Comparison of ENCODE assay signal across 22 mouse cellular contexts in the genomic region with DNA sequence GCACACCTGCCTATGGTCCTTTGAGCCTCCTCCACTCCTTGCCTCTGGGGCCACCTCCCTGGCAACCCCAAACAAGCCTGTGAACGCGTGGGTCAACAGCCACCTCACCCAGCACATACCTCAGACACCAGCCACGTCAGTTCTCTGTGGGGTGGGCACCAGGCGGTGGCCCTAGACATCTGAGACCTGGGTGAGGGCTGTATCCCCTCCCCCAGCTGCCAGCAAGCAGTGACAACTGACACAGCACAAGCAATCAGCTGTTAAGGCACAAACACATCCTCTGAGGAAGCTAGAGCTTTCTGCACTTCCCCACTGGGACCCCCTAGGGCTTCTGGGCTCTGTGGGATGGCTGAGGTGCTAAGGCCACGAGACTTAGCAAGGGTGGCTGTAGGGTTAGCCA. TPM values are rescaled to one million over a fixed set of nuclear protein-coding genes. Genes with fewer than 3 reads are reported as not detected.
DNase-seq lines count a peak whose midpoint lies in the region; ATAC-seq and TF ChIP-seq lines count a peak whose summit lies in the region.
"Had no signal": no experiment of that assay in that cellular context is flagged by ENCODE, and none has a peak within 500 bp of the region (broad histone marks: within the 10 kb centered on the region; RNA-seq: fewer than 3 reads in every experiment).

No protein-coding gene starts in this region.

- no peak for DNase-seq in spleen, adult 2 months (ENCODE audit: low read depth in 1 of 2, low spot score in 2 of 2)
- DNase-seq in spleen, postnatal 4 days (ENCODE audit: low spot score in 2 of 2), result no peak
- peak; percentile 55 for DNase-seq in induced T-regulatory cell, adult 2 months (ENCODE audit: low read depth)
- DNase-seq: adrenal gland, postnatal 36 days; cerebellum, adult 8-10 months; forebrain, postnatal 0 days; kidney, adult 11 months; kidney, postnatal 25 days; layer of hippocampus, adult 9-11 months; left cerebral cortex, postnatal 4 days; lung, adult 2 months; lung, postnatal 4 days; thymus, postnatal 14 days had no signal

- ATAC-seq in intestine, embryonic 16.5 days, result no peak
- no peak for ATAC-seq in intestine, embryonic 15.5 days
- ATAC-seq in frontal cortex, adult (ENCODE audit: low TSS enrichment), result no peak
- ATAC-seq in cerebellum, adult (ENCODE audit: insufficient number of reproducible peaks, low FRiP score, low TSS enrichment), result no peak
- ATAC-seq: forebrain, postnatal 0 days had no signal

- H3K27ac ChIP-seq in intestine, embryonic 16.5 days (ENCODE audit: low read length), result no peak overlapping the region
- H3K27ac ChIP-seq in intestine, embryonic 15.5 days, result no peak overlapping the region
- H3K27ac ChIP-seq in spleen, adult 2 months (ENCODE audit: insufficient read depth, low read length), result peak overlapping the region; percentile 7; the same call in 1 of the 2 replicates
- H3K27ac ChIP-seq: heart, embryonic 13.5 days; hindbrain, embryonic 15.5 days; left cerebral cortex, adult 2 months; stomach, embryonic 15.5 days had no signal

- no peak for TF ChIP-seq POLR2A in spleen, adult 2 months (IDR thresholded peaks at IDR 0.05; ENCODE audit: low read depth, low read length)
- TF ChIP-seq POLR2A in myocyte (IDR thresholded peaks at IDR 0.05; ENCODE audit: insufficient read length, low read depth), result peak; percentile 6

- no peak for TF ChIP-seq CTCF in spleen, adult 2 months (IDR thresholded peaks at IDR 0.05; ENCODE audit: extremely low read depth, insufficient read depth, insufficient read length, insufficient replicate concordance)

- H3K4me3 ChIP-seq in intestine, embryonic 16.5 days (ENCODE audit: low read length), result no peak overlapping the region
- no peak overlapping the region for H3K4me3 ChIP-seq in intestine, embryonic 15.5 days (replicated peaks)
- H3K4me3 ChIP-seq in spleen, adult 2 months (ENCODE audit: extremely low read depth, insufficient read depth, insufficient read length), result no peak overlapping the region
- no peak overlapping the region for H3K4me3 ChIP-seq in myocyte
- H3K4me3 ChIP-seq: heart, embryonic 13.5 days; hindbrain, embryonic 15.5 days; left cerebral cortex, adult 2 months; stomach, embryonic 15.5 days had no signal

- no peaks in the 10 kb centered on the region for H3K27me3 ChIP-seq in intestine, embryonic 16.5 days (replicated peaks; ENCODE audit: control insufficient read depth, insufficient read depth, low read length)
- H3K27me3 ChIP-seq in intestine, embryonic 15.5 days (replicated peaks), result no peaks in the 10 kb centered on the region
- H3K27me3 ChIP-seq in spleen, adult 2 months (ENCODE audit: control insufficient read depth, insufficient read depth, low read length), result no peaks in the 10 kb centered on the region
- H3K27me3 ChIP-seq in myocyte (ENCODE audit: control insufficient read depth, insufficient read depth, insufficient read length), result no peaks in the 10 kb centered on the region
- H3K27me3 ChIP-seq: hindbrain, embryonic 15.5 days; stomach, embryonic 15.5 days had no signal

- H3K4me2 ChIP-seq in intestine, embryonic 16.5 days (ENCODE audit: low read depth, low read length), result no peak overlapping the region
- no peak overlapping the region for H3K4me2 ChIP-seq in intestine, embryonic 15.5 days (replicated peaks)
- peak overlapping the region; percentile 15 for H3K4me2 ChIP-seq in myocyte (ENCODE audit: low read depth)
- H3K4me2 ChIP-seq: heart, embryonic 13.5 days; hindbrain, embryonic 15.5 days; stomach, embryonic 15.5 days had no signal

- H3K9ac ChIP-seq in intestine, embryonic 16.5 days (ENCODE audit: low read depth, low read length), result peak overlapping the region; percentile 31; the same call in 1 of the 2 replicates
- no peak overlapping the region for H3K9ac ChIP-seq in intestine, embryonic 15.5 days
- H3K9ac ChIP-seq: forebrain, postnatal 0 days; heart, embryonic 13.5 days; hindbrain, embryonic 15.5 days; stomach, embryonic 15.5 days had no signal

- H3ac ChIP-seq in myocyte (ENCODE audit: control insufficient read depth, insufficient read length), result no peak overlapping the region

- peaks cover 75% of the 10 kb centered on the region for H3K4me1 ChIP-seq in intestine, embryonic 16.5 days (ENCODE audit: control insufficient read depth, insufficient read depth, low read length)
- H3K4me1 ChIP-seq in intestine, embryonic 15.5 days (replicated peaks), result peaks cover 71% of the 10 kb centered on the region
- H3K4me1 ChIP-seq in spleen, adult 2 months (ENCODE audit: control insufficient read depth, insufficient read depth, insufficient read length), result peaks cover 56% of the 10 kb centered on the region; the same call in 1 of the 2 replicates
- H3K4me1 ChIP-seq: hindbrain, embryonic 15.5 days had no signal

- H3K79me2 ChIP-seq in myocyte (ENCODE audit: control insufficient read depth, insufficient read depth), result peaks cover 93% of the 10 kb centered on the region

- WGBS in intestine, embryonic 16.5 days, result 64% methylated on average over 5 of the region's 5 CpGs
- 72% methylated on average over 5 of the region's 5 CpGs for WGBS in intestine, embryonic 15.5 days
- 35% methylated on average over 5 of the region's 5 CpGs for WGBS in spleen, adult 2 months

- H3K36me3 ChIP-seq in intestine, embryonic 16.5 days (ENCODE audit: control insufficient read depth, insufficient read depth, low read length), result no peaks in the 10 kb centered on the region
- H3K36me3 ChIP-seq in intestine, embryonic 15.5 days, result no peaks in the 10 kb centered on the region
- H3K36me3 ChIP-seq in spleen, adult 2 months (ENCODE audit: control insufficient read depth, insufficient read depth, low read length), result peaks cover 3% of the 10 kb centered on the region; the same call in 1 of the 2 replicates
- peaks cover 16% of the 10 kb centered on the region for H3K36me3 ChIP-seq in myocyte (ENCODE audit: control insufficient read depth, insufficient read depth)
- H3K36me3 ChIP-seq: heart, embryonic 13.5 days; hindbrain, embryonic 15.5 days; stomach, embryonic 15.5 days had no signal

- H3K9me3 ChIP-seq in intestine, embryonic 16.5 days (ENCODE audit: control insufficient read depth, low read length), result no peaks in the 10 kb centered on the region
- H3K9me3 ChIP-seq in intestine, embryonic 15.5 days, result no peaks in the 10 kb centered on the region
- H3K9me3 ChIP-seq: heart, embryonic 13.5 days; hindbrain, embryonic 15.5 days; stomach, embryonic 15.5 days had no signal

TF ChIP-seq in myocyte, 11 proteins besides CTCF, POLR2A, EP300 and RAD21:
- no peak for TF ChIP-seq TCF12 (IDR thresholded peaks at IDR 0.05; ENCODE audit: insufficient read depth, poor library complexity, severe bottlenecking)
- TF ChIP-seq USF1 (IDR thresholded peaks at IDR 0.05; ENCODE audit: low read depth), result no peak
- TF ChIP-seq SRF (IDR thresholded peaks at IDR 0.05; ENCODE audit: control insufficient read depth, insufficient read length, low read depth), result no peak
- no peak for TF ChIP-seq E2F4 (IDR thresholded peaks at IDR 0.05; ENCODE audit: insufficient read depth)
- peak in 2 of 3 experiments; percentile 42 to 88 for TF ChIP-seq MYOG (IDR thresholded peaks at IDR 0.05; ENCODE audit: control insufficient read depth in 1 of 3, insufficient read depth in 1 of 3, insufficient read length in 2 of 3, low read depth in 2 of 3)
- no peak for TF ChIP-seq CEBPB (IDR thresholded peaks at IDR 0.05; ENCODE audit: insufficient read depth, poor library complexity, severe bottlenecking)
- no peak for TF ChIP-seq REST (IDR thresholded peaks at IDR 0.05; ENCODE audit: insufficient read depth, insufficient read length)
- TF ChIP-seq TCF3 (IDR thresholded peaks at IDR 0.05; ENCODE audit: insufficient read length, low read depth), result peak; percentile 14
- TF ChIP-seq MYOD1 (IDR thresholded peaks at IDR 0.05; ENCODE audit: control insufficient read depth in 1 of 3, insufficient read length in 2 of 3, low read depth in 2 of 3), result peak in 2 of 3 experiments; percentile 20 to 72

RNA-seq across cellular contexts. Expression of a gene that starts 14.2 kb away (rescaled TPM):
- 171 and 180 TPM in 2 replicates for polyA plus RNA-seq in intestine, embryonic 16.5 days (2015; fragmentation: Nextera tagmentation; extraction: Ambion mirVana)
- 106 and 127 TPM in 2 replicates for polyA plus RNA-seq in intestine, embryonic 15.5 days (2015; fragmentation: Nextera tagmentation; extraction: Ambion mirVana)
- 205 and 209 TPM in 2 replicates for polyA plus RNA-seq in spleen, adult 2 months (2012; rRNA removed)
- 411 TPM for polyA plus RNA-seq in myocyte (2012; fragmentation: generic; extraction: Trizol)
